Mouse (Mus musculus) stomach, embryonic 14.5 days (tissue): ENCODE measurements around the gene Rilpl1. TPM values are rescaled to one million over a fixed set of nuclear protein-coding genes. Genes with fewer than 3 reads are reported as not detected.

Experiments used
- ATAC-seq: fragments of 200-750 bp; cut with Nextera tagmentation; 2 replicates; pipeline ENCODE4 v1.8.0; 2017; ENCODE audit warnings: low read depth, moderate TSS enrichment; ENCODE audit not compliant: insufficient number of reproducible peaks, insufficient read depth, low FRiP score
- H3K27ac ChIP-seq: fragments of 300-500 bp; sonication (generic); 2 replicates; pipeline ENCODE4 v1.5.1; 2014; ENCODE audit warnings: mild to moderate bottlenecking, low read length, moderate library complexity, mixed read lengths
- H3K27me3 ChIP-seq: fragments of 300-500 bp; sonication (generic); 2 replicates; pipeline ENCODE4 v1.6.1; 2014; ENCODE audit warnings: low read length, control low read depth, mixed read lengths; ENCODE audit not compliant: control insufficient read depth, insufficient read depth
- H3K36me3 ChIP-seq: fragments of 300-500 bp; sonication (generic); 2 replicates; pipeline ENCODE4 v1.6.1; 2014; ENCODE audit warnings: mild to moderate bottlenecking, control low read depth, low read length, moderate library complexity, mixed read lengths; ENCODE audit not compliant: control insufficient read depth, insufficient read depth
- H3K4me1 ChIP-seq: fragments of 300-500 bp; sonication (generic); 2 replicates; pipeline ENCODE4 v1.6.1; 2014; ENCODE audit warnings: low read length, control low read depth, mixed read lengths; ENCODE audit not compliant: control insufficient read depth, insufficient read depth
- H3K4me2 ChIP-seq: fragments of 300-500 bp; sonication (generic); replicated peaks from 2 replicates; pipeline ENCODE4 v1.6.1; 2014; ENCODE audit warnings: low read depth, low read length, control low read depth
- H3K4me3 ChIP-seq: fragments of 300-500 bp; sonication (generic); 2 replicates; pipeline ENCODE4 v1.5.1; 2014; ENCODE audit warnings: low read depth, low read length, control low read depth
- H3K9ac ChIP-seq: fragments of 300-500 bp; sonication (generic); replicated peaks from 2 replicates; pipeline ENCODE4 v1.6.1; 2014; ENCODE audit warnings: low read depth, mild to moderate bottlenecking, control low read depth, low read length, moderate library complexity, mixed read lengths
- H3K9me3 ChIP-seq: fragments of 300-500 bp; sonication (generic); 2 replicates; pipeline ENCODE4 v1.6.1; 2016; ENCODE audit warnings: low read depth, low read length, control low read depth; ENCODE audit not compliant: control insufficient read depth
- WGBS: fragments of 180-500 bp; shearing (Covaris S2); extraction: QIAGEN DNeasy Blood & Tissue Kit; methylation state at CpG from one replicate; pipeline ENCODE4 v1.1.7; 2014; 5-methylcytosine and 5-hydroxymethylcytosine counted together
- polyA plus RNA-seq: library from polyadenylated mRNA; unstranded; fragments of >200 nt; fragmentation: Nextera tagmentation; extraction: Ambion mirVana; gene quantifications from 2 replicates; pipeline ENCODE4 v1.2.1, GENCODE M21; 2014

The Rilpl1 gene
- polyA plus RNA-seq, 1 experiment from 2014 or later, result 16.8 TPM

DNA sequence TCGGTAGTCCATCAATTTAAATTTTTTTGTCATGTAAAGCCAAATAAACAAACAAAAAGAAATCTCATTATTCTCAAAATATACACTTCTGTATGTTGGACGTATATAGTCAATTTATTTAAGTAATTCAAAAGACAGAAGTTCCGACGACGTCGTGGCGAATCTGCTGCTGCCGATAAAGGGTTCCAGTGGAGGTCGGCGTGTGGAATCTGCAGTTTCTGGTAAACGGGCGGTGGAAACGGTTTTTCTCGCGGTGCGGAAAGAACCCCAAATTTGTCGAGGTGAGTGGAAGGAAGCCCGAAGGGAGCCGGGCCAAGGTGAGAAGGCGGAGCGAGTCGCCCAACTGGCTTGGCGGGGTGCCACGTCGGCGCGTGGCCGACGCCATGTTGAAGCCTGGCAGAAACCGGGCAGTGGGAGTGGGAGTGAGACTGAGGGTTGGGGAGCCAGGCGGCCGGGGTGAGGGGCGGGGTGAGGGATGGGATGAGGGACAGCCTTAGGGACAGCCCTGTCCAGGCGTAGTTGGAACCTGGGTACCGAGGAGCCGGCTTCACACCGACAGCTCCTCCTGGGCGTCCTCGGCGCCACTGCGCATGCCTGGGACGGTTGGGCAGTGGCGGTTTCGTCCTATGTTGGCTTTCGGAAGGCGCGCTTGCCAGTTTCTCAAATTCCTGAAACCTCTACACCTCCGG, 48.1 kb downstream of the Rilpl1 start, which contains the start of gene Snrnp35:
Gene Snrnp35, plus strand, starts transcription at position 169 of the 689 bp plus-strand sequence.
- under 1% methylated on average over 48 of the region's 48 CpGs for WGBS
- H3K9ac ChIP-seq, result peak within 1 kb of the TSS; percentile 81
- H3K4me2 ChIP-seq, result peak within 1 kb of the TSS; percentile 64
- peak; percentile 87 for ATAC-seq
- peak within 1 kb of the TSS; percentile 100 for H3K27ac ChIP-seq
- no peaks in the 10 kb centered on the region for H3K9me3 ChIP-seq
- no peaks in the 10 kb centered on the region for H3K27me3 ChIP-seq
- no peaks in the 10 kb centered on the region; the same call in 1 of the 2 replicates for H3K36me3 ChIP-seq
- peak within 1 kb of the TSS; percentile 68 for H3K4me3 ChIP-seq
- peaks cover 8% of the 10 kb centered on the region for H3K4me1 ChIP-seq

DNA sequence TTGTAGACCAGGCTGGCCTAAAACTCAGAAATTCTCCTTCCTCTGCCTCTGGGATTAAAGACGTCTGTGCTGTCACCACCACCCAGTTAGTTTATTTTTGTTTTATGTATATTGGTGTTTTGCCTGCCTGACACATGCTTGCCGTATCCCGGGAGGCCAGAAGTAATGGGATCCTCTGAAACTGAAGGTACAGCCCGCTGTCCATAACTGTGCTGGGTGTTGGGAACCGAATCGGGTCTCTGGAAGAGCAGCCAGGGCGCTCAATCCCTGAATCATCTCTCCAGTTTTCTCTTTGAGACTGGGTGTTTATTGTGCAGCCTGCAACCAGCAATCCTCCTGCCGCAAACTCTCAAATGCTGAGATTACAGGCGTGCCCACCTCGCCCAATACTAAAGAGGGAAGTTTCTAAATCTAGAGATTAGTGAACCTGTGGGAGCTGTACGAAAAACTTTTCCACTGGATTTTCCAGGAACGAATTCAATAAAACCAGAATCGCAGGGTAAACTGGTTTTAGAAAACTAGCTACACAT, 48.7 kb downstream of the Rilpl1 start:
- Histone ChIP-seq H3K9ac (peak overlapping the region; percentile 81), H3K27me3 (no peaks in the 10 kb centered on the region), H3K9me3 (no peaks in the 10 kb centered on the region), H3K4me3 (peak overlapping the region; percentile 68), H3K36me3 (no peaks in the 10 kb centered on the region; the same call in 1 of the 2 replicates), H3K4me2 (peak overlapping the region; percentile 64), H3K27ac (peak overlapping the region; percentile 100), H3K4me1 (peaks cover 8% of the 10 kb centered on the region)
- WGBS, result 2% methylated on average over 13 of the region's 13 CpGs
- ATAC-seq, result no peak

DNA sequence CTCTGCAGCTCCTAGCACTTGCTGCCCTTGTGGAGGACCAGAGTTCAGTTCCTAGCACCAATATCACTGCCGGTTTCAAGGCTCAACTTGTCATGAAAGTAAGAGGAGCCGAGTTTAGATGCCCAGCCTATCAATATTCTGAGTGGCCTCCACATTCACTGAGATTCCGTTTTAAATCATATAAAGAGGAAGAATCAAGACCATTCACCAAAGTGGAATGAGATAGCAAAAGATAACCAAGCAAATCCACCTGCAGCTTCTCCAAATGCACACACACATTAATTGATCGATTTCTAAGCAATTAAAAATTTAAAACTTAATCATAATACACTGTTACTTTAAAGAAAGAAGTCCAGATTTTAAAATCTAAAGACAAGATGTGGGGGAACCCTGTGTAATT, 49.5 kb downstream of the Rilpl1 start:
- Histone ChIP-seq H3K9me3 (no peaks in the 10 kb centered on the region), H3K4me3 (no peak overlapping the region), H3K27me3 (no peaks in the 10 kb centered on the region), H3K4me2 (no peak overlapping the region), H3K36me3 (no peaks in the 10 kb centered on the region; the same call in 1 of the 2 replicates), H3K4me1 (peaks cover 10% of the 10 kb centered on the region), H3K27ac (no peak overlapping the region), H3K9ac (no peak overlapping the region)
- no peak for ATAC-seq
- WGBS, result 89% methylated on average over 4 of the region's 4 CpGs

DNA sequence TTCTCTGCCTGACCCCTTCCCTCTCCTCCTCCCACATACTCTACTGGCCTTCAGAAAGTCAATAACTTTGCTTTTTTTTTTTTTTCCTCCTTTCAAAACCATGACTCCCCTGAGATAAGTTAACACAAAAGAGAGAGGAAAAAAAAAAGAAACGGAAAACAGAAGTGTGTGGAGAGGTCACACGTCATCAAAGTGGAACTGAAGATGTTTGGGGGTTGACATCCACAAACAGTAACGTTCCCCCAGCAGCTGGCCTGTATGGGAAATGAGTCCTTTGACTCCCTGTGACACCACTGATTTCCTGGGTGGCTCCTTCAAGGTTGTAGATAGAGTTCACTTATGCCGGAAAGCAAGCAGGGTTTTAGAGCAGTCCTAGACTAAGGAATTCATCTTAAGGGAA, 51.1 kb downstream of the Rilpl1 start:
- no peak overlapping the region for H3K4me2 ChIP-seq
- H3K27me3 ChIP-seq, result no peaks in the 10 kb centered on the region
- ATAC-seq, result no peak
- no peaks in the 10 kb centered on the region; the same call in 1 of the 2 replicates for H3K36me3 ChIP-seq
- peaks cover 15% of the 10 kb centered on the region for H3K4me1 ChIP-seq
- no peak overlapping the region for H3K9ac ChIP-seq
- WGBS, result 63% methylated on average over 4 of the region's 4 CpGs
- no peaks in the 10 kb centered on the region for H3K9me3 ChIP-seq
- H3K27ac ChIP-seq, result no peak overlapping the region
- H3K4me3 ChIP-seq, result no peak overlapping the region

DNA sequence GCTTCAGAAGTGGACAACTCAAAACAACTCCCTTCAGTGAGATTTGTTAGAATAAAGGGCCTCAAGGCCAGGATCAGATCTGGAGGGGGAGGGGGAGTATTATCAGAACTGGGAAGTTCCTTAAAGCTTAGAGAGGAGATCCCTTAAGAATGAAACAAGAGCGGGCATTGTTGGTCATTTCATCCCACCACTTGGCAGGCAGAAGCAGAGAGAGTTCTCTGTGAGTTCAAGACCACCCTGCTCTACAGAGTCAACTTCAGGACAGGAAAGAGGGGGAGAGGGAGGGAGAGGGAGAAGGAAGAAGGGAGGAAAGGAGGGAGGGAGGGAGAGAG, 52.4 kb downstream of the Rilpl1 start:
- no peaks in the 10 kb centered on the region for H3K27me3 ChIP-seq
- no peak overlapping the region for H3K4me2 ChIP-seq
- H3K9me3 ChIP-seq, result no peaks in the 10 kb centered on the region
- WGBS, result 73% methylated on average over 1 of the region's 1 CpGs
- H3K4me1 ChIP-seq, result peaks cover 12% of the 10 kb centered on the region
- H3K4me3 ChIP-seq, result no peak overlapping the region
- H3K9ac ChIP-seq, result no peak overlapping the region
- H3K36me3 ChIP-seq, result no peaks in the 10 kb centered on the region
- H3K27ac ChIP-seq, result peak overlapping the region; percentile 76
- no peak for ATAC-seq

DNA sequence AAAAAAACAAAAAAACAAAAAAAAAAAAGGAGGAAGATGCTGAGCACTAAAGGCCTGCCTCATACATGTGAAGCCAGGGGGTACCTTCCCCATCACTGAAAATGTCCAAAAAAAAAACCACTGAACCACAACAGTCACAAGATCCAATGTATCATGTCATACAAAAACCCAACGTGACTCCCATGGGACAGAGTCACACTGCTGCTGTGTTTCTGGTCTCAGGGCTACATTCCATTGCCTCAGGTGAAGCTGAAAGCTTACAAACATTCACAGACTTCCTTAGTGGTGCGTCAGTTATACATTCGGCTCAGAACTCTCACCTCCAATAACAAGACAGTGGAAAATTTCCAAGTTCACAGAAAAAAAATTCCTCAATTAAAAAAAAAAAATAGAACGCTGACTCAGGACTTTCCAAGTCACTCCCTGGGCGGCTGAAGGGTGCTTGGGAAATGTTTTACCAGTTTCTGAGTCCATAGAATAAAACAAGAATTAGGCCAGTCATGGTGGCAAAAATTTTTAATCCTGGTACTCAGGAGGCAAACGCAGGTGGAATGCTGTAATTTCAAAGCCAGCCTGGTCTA, 60.5 kb downstream of the Rilpl1 start:
- Histone ChIP-seq H3K9me3 (no peaks in the 10 kb centered on the region), H3K4me3 (no peak overlapping the region), H3K27me3 (no peaks in the 10 kb centered on the region), H3K27ac (no peak overlapping the region), H3K9ac (no peak overlapping the region), H3K4me1 (no peaks in the 10 kb centered on the region), H3K4me2 (no peak overlapping the region), H3K36me3 (no peaks in the 10 kb centered on the region; the same call in 1 of the 2 replicates)
- no peak for ATAC-seq
- WGBS, result 77% methylated on average over 6 of the region's 6 CpGs

DNA sequence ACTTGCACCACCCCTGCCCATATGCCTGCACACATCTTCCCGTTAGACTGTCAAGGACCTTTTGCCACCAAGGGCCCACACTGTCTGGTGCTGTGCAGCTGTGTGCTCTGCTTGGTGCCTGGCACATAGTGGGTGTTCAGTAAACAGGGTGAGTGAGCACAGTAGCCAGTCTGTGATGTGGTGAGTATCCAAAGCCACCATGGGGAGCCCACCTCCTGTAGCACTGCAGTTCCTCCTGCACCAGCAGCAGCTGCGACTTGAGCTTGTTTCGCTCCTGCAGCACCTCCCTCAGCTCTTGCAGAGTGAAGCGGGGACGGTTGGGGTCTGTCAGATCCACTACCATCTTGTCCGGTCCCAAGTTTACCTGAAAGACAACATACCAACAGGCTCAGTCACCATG, 61.7 kb downstream of the Rilpl1 start:
- no peaks in the 10 kb centered on the region for H3K4me1 ChIP-seq
- no peak overlapping the region for H3K27ac ChIP-seq
- WGBS, result 93% methylated on average over 6 of the region's 6 CpGs

DNA sequence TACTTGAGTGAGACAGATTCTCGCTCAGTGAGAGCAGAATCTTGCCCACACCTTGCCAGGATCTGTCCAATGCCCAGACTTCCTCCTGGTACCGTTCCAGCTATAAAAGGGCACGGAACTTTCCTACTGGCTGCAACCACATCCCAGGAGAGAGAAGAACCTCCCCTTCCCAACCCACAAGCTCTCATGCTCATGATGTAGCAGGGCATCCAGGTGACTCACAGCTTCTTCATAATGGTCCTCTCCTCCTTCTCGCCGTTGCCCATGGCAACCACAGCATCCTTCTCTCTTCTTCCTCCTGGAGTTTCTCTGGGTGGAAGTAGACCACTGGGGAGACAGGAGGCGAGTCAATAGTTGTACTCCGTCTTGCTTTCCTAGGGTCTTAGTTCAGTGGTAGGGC, 62.8 kb downstream of the Rilpl1 start:
- H3K27ac ChIP-seq, result no peak overlapping the region
- no peak for ATAC-seq
- H3K27me3 ChIP-seq, result no peaks in the 10 kb centered on the region
- no peaks in the 10 kb centered on the region for H3K9me3 ChIP-seq
- H3K4me2 ChIP-seq, result no peak overlapping the region
- H3K4me1 ChIP-seq, result no peaks in the 10 kb centered on the region
- WGBS, result 92% methylated on average over 7 of the region's 7 CpGs
- no peak overlapping the region for H3K4me3 ChIP-seq
- H3K9ac ChIP-seq, result no peak overlapping the region
- peaks cover 4% of the 10 kb centered on the region for H3K36me3 ChIP-seq

More for the DNA sequence above, 61.7 kb downstream of the Rilpl1 start:
- Histone ChIP-seq H3K36me3 (no peaks in the 10 kb centered on the region; the same call in 1 of the 2 replicates), H3K4me2 (no peak overlapping the region), H3K4me3 (no peak overlapping the region), H3K27me3 (no peaks in the 10 kb centered on the region), H3K9me3 (no peaks in the 10 kb centered on the region), H3K9ac (no peak overlapping the region)
- no peak for ATAC-seq
